Mouse (Mus musculus): Measurements from ENCODE around the gene Olfr1445. TPM values are rescaled to one million over a fixed set of nuclear protein-coding genes. Genes with fewer than 3 reads are reported as not detected.

The Olfr1445 gene
- polyA plus RNA-seq (2012; rRNA removed): not detected in 2 replicates

GRCm38 (mm10) chr19:12883555-12883954 lies at the start of gene Olfr1445:
TSS of gene Olfr1445 (plus strand) at chr19:12883855.

GRCm38 (mm10) chr19:12846382-12846781 lies 37.3 kb upstream of the Olfr1445 start, which contains the start of gene Gm5244:
TSS of gene Gm5244 (plus strand) at chr19:12846682.

GRCm38 (mm10) chr19:12856983-12857382 lies 26.7 kb upstream of the Olfr1445 start, which contains the start of gene Olfr1444:
TSS of gene Olfr1444 (plus strand) at chr19:12857283.

GRCm38 (mm10) chr19:12893424-12893823 lies 9.8 kb downstream of the Olfr1445 start, which contains the start of gene Olfr1446:
TSS of gene Olfr1446 (minus strand) at chr19:12893524.

GRCm38 (mm10) chr19:12903643-12904042 lies 20.0 kb downstream of the Olfr1445 start, which contains the start of gene Olfr1447:
TSS of gene Olfr1447 (minus strand) at chr19:12903743.

GRCm38 (mm10) chr19:12924319-12924718 lies 40.7 kb downstream of the Olfr1445 start, which contains the start of gene Olfr1448:
TSS of gene Olfr1448 (minus strand) at chr19:12924419.

GRCm38 (mm10) chr19:12930540-12930939 lies 46.9 kb downstream of the Olfr1445 start, which contains the start of gene Olfr1449:
TSS of gene Olfr1449 (plus strand) at chr19:12930840.

Other genes starting within 250 kb of the Olfr1445 start
- gene Olfr1442, start 213.4 kb upstream of the Olfr1445 start, polyA plus RNA-seq (2012; rRNA removed): not detected in 2 replicates
- gene Olfr1443, start 205.7 kb upstream of the Olfr1445 start, polyA plus RNA-seq (2012; rRNA removed): not detected in 2 replicates
- not detected in 2 replicates for gene Keg1, start 188.1 kb upstream of the Olfr1445 start, polyA plus RNA-seq (2012; rRNA removed)
- gene Cntf, start 118.2 kb upstream of the Olfr1445 start, polyA plus RNA-seq (2012; rRNA removed): 2.0 and 2.3 TPM in 2 replicates
- 34.7 and 36.6 TPM in 2 replicates for gene Zfp91, start 87.7 kb upstream of the Olfr1445 start, polyA plus RNA-seq (2012; rRNA removed)
- gene Lpxn, start 87.7 kb upstream of the Olfr1445 start, polyA plus RNA-seq (2012; rRNA removed): 1.1 TPM in 2 replicates
- gene Gm5244, start 37.2 kb upstream of the Olfr1445 start, polyA plus RNA-seq (2012; rRNA removed): not detected in 2 replicates
- gene Olfr1444, start 26.6 kb upstream of the Olfr1445 start, polyA plus RNA-seq (2012; rRNA removed): not detected in 2 replicates
- gene Olfr1446, start 9.7 kb downstream of the Olfr1445 start, polyA plus RNA-seq (2012; rRNA removed): not detected in 2 replicates
- not detected in 2 replicates for gene Olfr1447, start 19.9 kb downstream of the Olfr1445 start, polyA plus RNA-seq (2012; rRNA removed)
- not detected in 2 replicates for gene Olfr1448, start 40.6 kb downstream of the Olfr1445 start, polyA plus RNA-seq (2012; rRNA removed)
- not detected in 2 replicates for gene Olfr1449, start 47.0 kb downstream of the Olfr1445 start, polyA plus RNA-seq (2012; rRNA removed)
- not detected in 2 replicates for gene Olfr1450, start 66.4 kb downstream of the Olfr1445 start, polyA plus RNA-seq (2012; rRNA removed)
- not detected in 2 replicates for gene Olfr1451, start 111.2 kb downstream of the Olfr1445 start, polyA plus RNA-seq (2012; rRNA removed)
- gene Olfr1453, start 144.5 kb downstream of the Olfr1445 start, polyA plus RNA-seq (2012; rRNA removed): not detected in 2 replicates
- not detected in 2 replicates for gene Olfr1454, start 176.8 kb downstream of the Olfr1445 start, polyA plus RNA-seq (2012; rRNA removed)
- gene Olfr1457, start 214.0 kb downstream of the Olfr1445 start, polyA plus RNA-seq (2012; rRNA removed): not detected in 2 replicates
- not detected in 2 replicates for gene Olfr1458, start 222.9 kb downstream of the Olfr1445 start, polyA plus RNA-seq (2012; rRNA removed)